Mouse (Mus musculus) left cerebral cortex, adult 8-10 months (tissue): ENCODE results near the gene Pex16. TPM values are rescaled to one million over a fixed set of nuclear protein-coding genes. Genes with fewer than 3 reads are reported as not detected.

Source experiments
- DNase-seq, 2 experiments: peaks; one replicate each; pipeline ENCODE4 v3.0.0; 2022; ENCODE audit warnings: low spot score in 2 of 2
- total RNA-seq, 4 experiments: library from RNA; stranded (reverse); gene quantifications; 2 replicates each; pipeline ENCODE4 v1.2.4; 2022

Gene Pex16
- total RNA-seq, result 10 to 100 TPM; 31.7 to 33.7 (median 32.7) TPM

- no peak for DNase-seq
Observed at GRCm38 (mm10) chr2:92374514-92374913, at the start of gene Pex16, which contains the start of gene Large2. Pex16 (plus strand) TSS chr2:92374676. Large2 (minus strand) TSS chr2:92374869.

- DNase-seq, result no peak
Observed at GRCm38 (mm10) chr2:92325676-92326075, 48.8 kb upstream of the Pex16 start.

- no peak for DNase-seq
Observed at GRCm38 (mm10) chr2:92326221-92326620, 48.3 kb upstream of the Pex16 start.

- DNase-seq, result no peak
Observed at GRCm38 (mm10) chr2:92327601-92328000, 46.9 kb upstream of the Pex16 start.

- DNase-seq, result no peak
Observed at GRCm38 (mm10) chr2:92328206-92328605, 46.3 kb upstream of the Pex16 start.

GRCm38 (mm10) chr2:92330840-92331239 lies 43.6 kb upstream of the Pex16 start:
- no peak for DNase-seq

GRCm38 (mm10) chr2:92331410-92331809 lies 43.1 kb upstream of the Pex16 start:
- DNase-seq, result no peak

- no peak for DNase-seq
Observed at GRCm38 (mm10) chr2:92331871-92332270, 42.6 kb upstream of the Pex16 start.

GRCm38 (mm10) chr2:92342418-92342817 lies 32.1 kb upstream of the Pex16 start:
- no peak for DNase-seq

GRCm38 (mm10) chr2:92347191-92347590 lies 27.3 kb upstream of the Pex16 start:
- DNase-seq, result no peak

- DNase-seq, result no peak
Observed at GRCm38 (mm10) chr2:92349589-92350425, 24.7 kb upstream of the Pex16 start.

GRCm38 (mm10) chr2:92350686-92351085 lies 23.8 kb upstream of the Pex16 start:
- DNase-seq, result no peak

GRCm38 (mm10) chr2:92353402-92353801 lies 21.1 kb upstream of the Pex16 start:
- no peak for DNase-seq

GRCm38 (mm10) chr2:92354224-92354623 lies 20.3 kb upstream of the Pex16 start:
- no peak for DNase-seq

- DNase-seq, result no peak
Observed at GRCm38 (mm10) chr2:92359301-92359700, 15.2 kb upstream of the Pex16 start.

- no peak for DNase-seq
Observed at GRCm38 (mm10) chr2:92360186-92360823, 14.2 kb upstream of the Pex16 start.

- no peak for DNase-seq
Observed at GRCm38 (mm10) chr2:92360893-92361292, 13.6 kb upstream of the Pex16 start.

GRCm38 (mm10) chr2:92361795-92362194 lies 12.7 kb upstream of the Pex16 start:
- DNase-seq, result no peak

GRCm38 (mm10) chr2:92362571-92363228 lies 11.8 kb upstream of the Pex16 start:
- DNase-seq, result no peak

- DNase-seq, result no peak
Observed at GRCm38 (mm10) chr2:92364086-92364485, 10.4 kb upstream of the Pex16 start.

- no peak for DNase-seq
Observed at GRCm38 (mm10) chr2:92365568-92365967, 8.9 kb upstream of the Pex16 start.

- no peak for DNase-seq
Observed at GRCm38 (mm10) chr2:92367383-92368029, 7.0 kb upstream of the Pex16 start.
